Mouse (Mus musculus) embryonic facial prominence, embryonic 13.5 days (tissue): ENCODE data around the gene Urgcp. TPM values are rescaled to one million over a fixed set of nuclear protein-coding genes. Genes with fewer than 3 reads are reported as not detected.
"Not testable (repeated sequence)": the region's sequence is repeated elsewhere in the genome, so short reads cannot be mapped to it uniquely, and the experiment has no call there.

Experiments
- ATAC-seq: fragments of 200-750 bp; cut with Nextera tagmentation; 2 replicates; pipeline ENCODE4 v1.8.0; 2017; ENCODE audit warnings: low read depth; ENCODE audit not compliant: insufficient number of reproducible peaks, insufficient read depth, low FRiP score, low TSS enrichment
- H3K27ac ChIP-seq: fragments of 300-500 bp; sonication (generic); 2 replicates; pipeline ENCODE4 v1.5.1; 2015; ENCODE audit warnings: moderate library complexity, mild to moderate bottlenecking, inconsistent platforms
- H3K27me3 ChIP-seq: fragments of 300-500 bp; sonication (generic); 2 replicates; pipeline ENCODE4 v1.6.1; 2015; ENCODE audit warnings: mild to moderate bottlenecking, inconsistent platforms
- H3K36me3 ChIP-seq: fragments of 300-500 bp; sonication (generic); 2 replicates; pipeline ENCODE4 v1.6.1; 2015; ENCODE audit warnings: mild to moderate bottlenecking, inconsistent platforms
- H3K4me1 ChIP-seq: fragments of 300-500 bp; sonication (generic); 2 replicates; pipeline ENCODE4 v1.6.1; 2015; ENCODE audit warnings: inconsistent platforms
- H3K4me2 ChIP-seq: fragments of 300-500 bp; sonication (generic); 2 replicates; pipeline ENCODE4 v1.6.1; 2015; ENCODE audit warnings: moderate library complexity, mild to moderate bottlenecking, inconsistent platforms
- H3K4me3 ChIP-seq: fragments of 300-500 bp; sonication (generic); 2 replicates; pipeline ENCODE4 v1.5.1; 2015; ENCODE audit warnings: mild to moderate bottlenecking, inconsistent platforms
- H3K9ac ChIP-seq: fragments of 300-500 bp; sonication (generic); 2 replicates; pipeline ENCODE4 v1.6.1; 2015; ENCODE audit warnings: mild to moderate bottlenecking, inconsistent platforms
- H3K9me3 ChIP-seq: fragments of 300-500 bp; sonication (generic); 2 replicates; pipeline ENCODE4 v1.6.1; 2016; ENCODE audit warnings: inconsistent platforms
- WGBS: fragments of 180-500 bp; shearing (Covaris S2); methylation state at CpG from one replicate; pipeline ENCODE4 v1.1.7; 2015; ENCODE audit warnings: mixed read lengths; 5-methylcytosine and 5-hydroxymethylcytosine counted together
- polyA plus RNA-seq: library from polyadenylated mRNA; unstranded; fragments of >200 nt; fragmentation: Nextera tagmentation; extraction: Ambion mirVana; gene quantifications from 2 replicates; pipeline ENCODE4 v1.2.1, GENCODE M21; 2015

Urgcp gene
- 28.6 and 28.7 TPM in 2 replicates for polyA plus RNA-seq

DNA sequence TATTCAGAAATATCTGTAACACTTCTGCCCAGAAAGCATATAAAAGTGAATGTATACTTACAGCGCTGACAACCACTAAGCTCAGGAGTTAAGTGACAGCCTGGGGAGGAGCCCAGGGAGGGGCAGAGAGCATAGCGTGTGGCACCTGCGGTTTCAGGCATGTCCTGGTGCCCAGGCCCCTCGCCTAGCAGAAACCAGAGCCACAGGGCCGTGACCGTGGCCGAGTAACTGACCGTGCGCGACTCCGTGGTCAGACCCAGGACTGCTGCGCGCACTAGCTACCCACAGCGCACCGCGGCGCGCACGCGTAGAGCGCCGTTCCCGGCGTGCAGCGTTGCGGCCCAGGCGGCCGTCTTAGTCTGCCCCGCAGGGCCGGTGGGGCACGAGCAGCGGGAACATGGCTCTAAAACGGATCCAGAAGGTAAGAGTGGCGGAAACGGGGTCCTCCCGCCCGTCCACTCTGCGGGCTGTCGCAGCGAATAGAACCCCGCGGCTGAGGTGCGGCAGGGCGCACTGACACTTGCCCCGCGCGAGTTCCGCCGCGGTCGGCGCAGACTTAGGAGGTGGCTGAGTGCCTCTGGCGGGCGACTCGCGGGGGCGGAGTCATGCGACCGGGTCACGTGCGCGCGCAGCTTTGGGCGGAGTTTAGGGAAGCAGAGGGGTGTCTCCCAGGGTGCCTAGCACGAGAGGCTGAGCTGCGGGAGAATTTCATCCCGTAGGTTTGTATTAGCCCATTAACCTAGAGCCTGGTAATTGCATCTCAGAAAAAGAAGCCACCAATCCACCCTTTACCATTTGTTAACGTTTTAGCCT, at the start of gene Urgcp:
Gene Urgcp, minus strand, starts transcription at position 557 of the 813 bp plus-strand sequence.
- Histone ChIP-seq H3K9me3 (no peaks in the 10 kb centered on the region), H3K9ac (peak within 1 kb of the TSS; percentile 94), H3K4me3 (peak within 1 kb of the TSS; percentile 81), H3K4me2 (peak within 1 kb of the TSS; percentile 78), H3K27ac (peak within 1 kb of the TSS; percentile 93), H3K36me3 (peaks cover 9% of the 10 kb centered on the region), H3K27me3 (no peaks in the 10 kb centered on the region), H3K4me1 (peaks cover 11% of the 10 kb centered on the region)
- WGBS = under 1% methylated on average over 68 of the region's 68 CpGs
- ATAC-seq = peak; percentile 98

DNA sequence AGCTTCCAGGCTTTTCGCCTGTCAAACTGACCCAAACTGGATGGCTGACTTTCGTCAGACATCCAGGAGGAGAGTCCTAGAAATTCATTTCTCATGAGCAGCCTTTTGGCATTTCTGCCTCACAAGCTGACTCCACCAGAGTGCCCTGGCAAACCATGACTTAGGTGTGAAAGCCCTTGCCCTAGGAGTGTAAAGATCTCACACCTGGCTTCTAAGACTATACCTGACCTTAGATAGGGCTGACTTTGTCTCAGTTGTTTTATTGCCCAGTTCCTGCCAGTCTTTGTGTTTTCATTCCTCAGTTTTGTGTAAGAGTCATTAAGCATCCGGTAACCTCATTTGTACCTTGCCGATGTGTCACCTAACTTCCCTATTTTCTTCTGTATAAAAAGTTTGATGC, 47.3 kb upstream of the Urgcp start:
- H3K9ac ChIP-seq, ATAC-seq, H3K9me3 ChIP-seq, H3K27me3 ChIP-seq, H3K4me2 ChIP-seq, H3K4me1 ChIP-seq, H3K36me3 ChIP-seq, H3K27ac ChIP-seq, H3K4me3 ChIP-seq: not testable (repeated sequence)
- WGBS = 92% methylated on average over 4 of the region's 4 CpGs

- Histone ChIP-seq H3K9ac (no peak overlapping the region), H3K27ac (no peak overlapping the region), H3K4me3 (no peak overlapping the region), H3K27me3 (no peaks in the 10 kb centered on the region), H3K4me1 (peaks cover 9% of the 10 kb centered on the region), H3K36me3 (no peaks in the 10 kb centered on the region), H3K9me3 (no peaks in the 10 kb centered on the region), H3K4me2 (no peak overlapping the region)
- 85% methylated on average over 9 of the region's 9 CpGs for WGBS
- no peak for ATAC-seq
These were observed 45.8 kb upstream of the Urgcp start for GRCm38 (mm10) chr11:5807956-5808355.

GRCm38 (mm10) chr11:5805711-5806110, 43.5 kb upstream of the Urgcp start:
- Histone ChIP-seq H3K9ac (no peak overlapping the region), H3K4me1 (peaks cover 24% of the 10 kb centered on the region), H3K4me2 (no peak overlapping the region), H3K27me3 (no peaks in the 10 kb centered on the region), H3K9me3 (no peaks in the 10 kb centered on the region), H3K36me3 (peaks cover 7% of the 10 kb centered on the region), H3K27ac (no peak overlapping the region), H3K4me3 (no peak overlapping the region)
- 83% methylated on average over 3 of the region's 3 CpGs for WGBS
- ATAC-seq = no peak

DNA sequence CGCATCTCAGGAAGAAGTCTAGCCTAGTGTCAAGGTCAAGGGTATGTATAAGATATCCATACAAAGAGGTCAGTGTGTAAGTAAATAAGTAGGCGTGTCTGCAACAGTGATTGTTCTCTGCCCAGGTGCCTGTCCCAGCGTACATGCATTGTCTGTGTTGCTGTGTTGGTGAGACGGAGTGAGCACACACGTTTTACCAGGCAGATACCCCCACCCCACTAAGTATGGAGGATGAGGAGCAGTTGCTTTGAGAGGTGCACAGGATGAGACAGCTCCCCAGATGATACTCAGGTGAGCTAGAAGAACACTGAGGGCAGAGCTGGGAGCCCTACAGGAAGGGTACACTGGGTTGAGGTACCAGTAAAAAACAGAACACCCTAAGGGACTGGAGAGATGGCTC, 42.0 kb upstream of the Urgcp start:
- Histone ChIP-seq H3K9me3 (no peaks in the 10 kb centered on the region), H3K27ac (no peak overlapping the region), H3K27me3 (no peaks in the 10 kb centered on the region), H3K4me3 (no peak overlapping the region), H3K36me3 (peaks cover 22% of the 10 kb centered on the region), H3K4me1 (peaks cover 24% of the 10 kb centered on the region), H3K9ac (no peak overlapping the region), H3K4me2 (no peak overlapping the region)
- no peak for ATAC-seq
- 72% methylated on average over 5 of the region's 5 CpGs for WGBS

DNA sequence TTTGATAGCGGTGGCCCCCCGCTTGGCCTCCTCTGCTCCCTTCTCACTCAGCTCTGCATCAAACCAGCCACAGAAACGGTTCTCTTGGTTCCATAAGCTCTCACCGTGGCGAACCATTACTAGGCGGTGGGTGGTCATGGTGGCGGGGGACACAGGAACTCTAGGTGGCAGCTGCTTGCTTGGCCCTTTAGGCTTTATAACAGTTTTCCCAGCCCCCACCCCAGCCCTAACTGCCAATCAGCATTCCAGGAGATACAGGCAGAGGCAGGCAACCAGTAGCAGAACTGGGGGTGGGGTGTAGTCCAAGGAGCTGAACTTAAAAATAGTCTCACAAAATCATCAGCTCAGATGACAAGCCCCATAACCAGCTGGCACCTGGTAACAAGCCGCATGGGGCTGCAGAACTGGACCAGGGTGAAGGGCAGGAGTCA, 41.4 kb upstream of the Urgcp start, which contains the start of gene Pgam2:
Gene Pgam2, minus strand, starts transcription at position 183 of the 431 bp plus-strand sequence.
- peak within 1 kb of the TSS; percentile 1; the same call in 1 of the 2 replicates for H3K4me2 ChIP-seq
- no peak within 1 kb of the TSS for H3K4me3 ChIP-seq
- 0 out of 2 replicates have a peak, but pooled peaks have one; percentile 18 for ATAC-seq
- peaks cover 28% of the 10 kb centered on the region for H3K36me3 ChIP-seq
- no peak within 1 kb of the TSS for H3K9ac ChIP-seq
- 0 out of 2 replicates have a peak within 1 kb of the TSS, but pooled peaks have one; percentile 23 for H3K27ac ChIP-seq
- WGBS = 38% methylated on average over 8 of the region's 8 CpGs
- H3K27me3 ChIP-seq = no peaks in the 10 kb centered on the region
- H3K4me1 ChIP-seq = peaks cover 24% of the 10 kb centered on the region
- H3K9me3 ChIP-seq = no peaks in the 10 kb centered on the region

- H3K27me3 ChIP-seq = no peaks in the 10 kb centered on the region
- H3K36me3 ChIP-seq = peaks cover 36% of the 10 kb centered on the region
- peaks cover 24% of the 10 kb centered on the region for H3K4me1 ChIP-seq
- WGBS = 78% methylated on average over 8 of the region's 8 CpGs
- H3K9ac ChIP-seq = no peak overlapping the region
- H3K4me3 ChIP-seq = no peak overlapping the region
- H3K9me3 ChIP-seq = no peaks in the 10 kb centered on the region
- 0 out of 2 replicates have a peak overlapping the region, but pooled peaks have one; percentile 23 for H3K27ac ChIP-seq
- no peak for ATAC-seq
- H3K4me2 ChIP-seq = no peak overlapping the region; the same call in 1 of the 2 replicates
These were observed 40.5 kb upstream of the Urgcp start for GRCm38 (mm10) chr11:5802457-5803217.

GRCm38 (mm10) chr11:5802005-5802404, 39.8 kb upstream of the Urgcp start:
- no peak overlapping the region for H3K4me2 ChIP-seq
- H3K4me3 ChIP-seq = no peak overlapping the region
- 73% methylated on average over 12 of the region's 12 CpGs for whole genome bisulfite sequencing
- H3K36me3 ChIP-seq = peaks cover 42% of the 10 kb centered on the region
- no peaks in the 10 kb centered on the region for H3K9me3 ChIP-seq
- H3K27me3 ChIP-seq = no peaks in the 10 kb centered on the region
- no peak overlapping the region for H3K9ac ChIP-seq
- H3K4me1 ChIP-seq = peaks cover 24% of the 10 kb centered on the region
- no peak overlapping the region for H3K27ac ChIP-seq
- ATAC-seq = no peak

DNA sequence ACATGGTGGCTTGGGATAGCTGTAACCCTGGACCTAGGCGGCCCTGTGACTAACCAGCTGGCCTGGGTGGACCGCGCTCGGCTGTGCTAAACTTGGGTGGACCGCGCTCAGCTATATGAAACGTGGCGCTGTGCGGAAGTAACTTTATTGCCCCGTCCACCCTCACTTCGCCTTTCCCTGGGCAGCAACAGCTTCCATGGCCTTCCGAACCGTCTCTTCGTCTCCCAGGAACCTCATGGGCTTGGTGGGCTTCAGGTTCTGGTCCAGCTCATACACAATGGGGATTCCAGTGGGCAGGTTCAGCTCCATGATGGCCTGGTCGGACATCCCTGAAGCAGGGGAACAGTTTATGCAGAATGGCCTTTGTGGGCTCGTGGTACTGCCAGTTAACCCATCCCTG, 39.3 kb upstream of the Urgcp start:
- H3K36me3 ChIP-seq = peaks cover 47% of the 10 kb centered on the region
- no peaks in the 10 kb centered on the region for H3K9me3 ChIP-seq
- H3K27me3 ChIP-seq = no peaks in the 10 kb centered on the region
- no peak overlapping the region for H3K4me3 ChIP-seq
- no peak overlapping the region for H3K4me2 ChIP-seq
- 96% methylated on average over 16 of the region's 16 CpGs for WGBS
- H3K27ac ChIP-seq = no peak overlapping the region
- no peak overlapping the region for H3K9ac ChIP-seq
- no peak for ATAC-seq
- H3K4me1 ChIP-seq = peaks cover 24% of the 10 kb centered on the region

GRCm38 (mm10) chr11:5799621-5800490, 37.7 kb upstream of the Urgcp start:
- no peak overlapping the region for H3K9ac ChIP-seq
- H3K9me3 ChIP-seq = no peaks in the 10 kb centered on the region
- no peak overlapping the region for H3K4me3 ChIP-seq
- no peak overlapping the region for H3K4me2 ChIP-seq
- H3K4me1 ChIP-seq = peaks cover 24% of the 10 kb centered on the region
- H3K36me3 ChIP-seq = peaks cover 63% of the 10 kb centered on the region
- no peaks in the 10 kb centered on the region for H3K27me3 ChIP-seq
- H3K27ac ChIP-seq = no peak overlapping the region
- no peak for ATAC-seq
- WGBS = 88% methylated on average over 17 of the region's 17 CpGs

DNA sequence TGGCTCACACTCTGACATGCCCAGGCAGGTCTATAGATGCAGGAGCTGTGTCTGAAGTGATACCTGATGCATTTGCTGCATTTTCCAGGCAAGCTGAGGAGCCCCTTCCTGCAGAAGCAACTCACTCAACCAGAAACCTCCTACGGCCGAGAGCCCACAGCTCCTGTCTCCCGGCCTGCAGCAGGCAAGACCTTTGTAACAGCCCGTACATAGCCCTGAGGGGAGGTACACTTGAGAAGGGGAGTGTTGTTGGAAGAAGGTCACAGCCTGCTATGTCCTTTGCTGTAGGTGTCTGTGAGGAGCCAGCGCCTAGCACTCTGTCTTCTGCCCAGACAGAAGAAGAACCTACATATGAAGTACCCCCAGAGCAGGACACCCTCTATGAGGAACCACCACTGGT, 35.8 kb upstream of the Urgcp start:
- no peak overlapping the region for H3K27ac ChIP-seq
- peaks cover 14% of the 10 kb centered on the region for H3K4me1 ChIP-seq
- H3K9me3 ChIP-seq = no peaks in the 10 kb centered on the region
- 82% methylated on average over 5 of the region's 5 CpGs for WGBS
- H3K4me2 ChIP-seq = no peak overlapping the region
- no peaks in the 10 kb centered on the region for H3K27me3 ChIP-seq
- H3K36me3 ChIP-seq = peaks cover 81% of the 10 kb centered on the region
- no peak overlapping the region for H3K4me3 ChIP-seq
- ATAC-seq = no peak
- 0 out of 2 replicates have a peak overlapping the region, but pooled peaks have one; percentile 12 for H3K9ac ChIP-seq
